In genomic region chr10:121902651-121903050, GRCm38 (mm10) we compare ENCODE assay signal across 17 mouse cellular contexts.
DNase-seq lines count a peak whose midpoint lies in the region; ATAC-seq lines count a peak whose summit lies in the region.
"Had no signal": no experiment of that assay in that cellular context is flagged by ENCODE, and none has a peak within 500 bp of the region (broad histone marks: within the 10 kb centered on the region; RNA-seq: fewer than 3 reads in every experiment).

No protein-coding gene starts in this region.

- no peaks in the 10 kb centered on the region; the same call in 1 of the 2 replicates for H3K4me1 ChIP-seq in heart, embryonic 12.5 days (replicated peaks)
- H3K4me1 ChIP-seq in intestine, embryonic 15.5 days (replicated peaks) = 0 out of 2 replicates have a peak, but pooled peaks cover 4% of the 10 kb centered on the region
- H3K4me1 ChIP-seq in midbrain, embryonic 13.5 days (replicated peaks) = no peaks in the 10 kb centered on the region

- H3K4me3 ChIP-seq in heart, embryonic 12.5 days = no peak overlapping the region
- H3K4me3 ChIP-seq in intestine, embryonic 15.5 days (replicated peaks) = no peak overlapping the region
- H3K4me3 ChIP-seq in midbrain, embryonic 13.5 days (replicated peaks) = no peak overlapping the region
- H3K4me3 ChIP-seq: midbrain, embryonic 15.5 days had no signal

- 82% methylated on average over 8 of the region's 8 CpGs for WGBS in heart, embryonic 12.5 days
- WGBS in intestine, embryonic 15.5 days = 89% methylated on average over 8 of the region's 8 CpGs
- 85% methylated on average over 8 of the region's 8 CpGs for WGBS in midbrain, embryonic 13.5 days

- no peaks in the 10 kb centered on the region for H3K9me3 ChIP-seq in heart, embryonic 12.5 days (replicated peaks)
- no peaks in the 10 kb centered on the region for H3K9me3 ChIP-seq in intestine, embryonic 15.5 days
- H3K9me3 ChIP-seq in midbrain, embryonic 13.5 days = no peaks in the 10 kb centered on the region
- H3K9me3 ChIP-seq: midbrain, embryonic 15.5 days had no signal

- DNase-seq in heart, adult 9 months (ENCODE audit: low spot score in 2 of 2) = peak; percentile 13 to 35
- peak; percentile 37 for DNase-seq in MN1 (ENCODE audit: low spot score)
- DNase-seq in fibroblast of lung, adult 2 months (ENCODE audit: low read depth) = peak; percentile 57
- DNase-seq in heart, postnatal 36 days = peak; percentile 16 to 19
- DNase-seq in layer of hippocampus, adult 9-11 months = no peak
- DNase-seq: cerebellum, adult 8-10 months; forebrain, postnatal 0 days; kidney, adult 11 months; kidney, postnatal 25 days; lung, embryonic 14.5 days; thymus, postnatal 14 days had no signal

- H3K27ac ChIP-seq in heart, embryonic 12.5 days (ENCODE audit: poor library complexity, severe bottlenecking) = no peak overlapping the region
- no peak overlapping the region for H3K27ac ChIP-seq in intestine, embryonic 15.5 days
- H3K27ac ChIP-seq in midbrain, embryonic 13.5 days = no peak overlapping the region
- H3K27ac ChIP-seq: hindbrain, embryonic 14.5 days; midbrain, embryonic 15.5 days had no signal

- H3K4me2 ChIP-seq in heart, embryonic 12.5 days = no peak overlapping the region
- no peak overlapping the region for H3K4me2 ChIP-seq in intestine, embryonic 15.5 days (replicated peaks)
- no peak overlapping the region for H3K4me2 ChIP-seq in midbrain, embryonic 13.5 days (replicated peaks)
- H3K4me2 ChIP-seq: hindbrain, embryonic 14.5 days; liver, embryonic 11.5 days; lung, embryonic 14.5 days; midbrain, embryonic 15.5 days had no signal

- no peak for ATAC-seq in heart, embryonic 12.5 days (ENCODE audit: insufficient number of reproducible peaks, low FRiP score)
- ATAC-seq in intestine, embryonic 15.5 days = no peak
- ATAC-seq in midbrain, embryonic 13.5 days = no peak
- ATAC-seq: forebrain, postnatal 0 days; midbrain, embryonic 15.5 days had no signal

- no peak overlapping the region for H3K9ac ChIP-seq in heart, embryonic 12.5 days
- H3K9ac ChIP-seq in intestine, embryonic 15.5 days = no peak overlapping the region
- no peak overlapping the region for H3K9ac ChIP-seq in midbrain, embryonic 13.5 days (replicated peaks)
- H3K9ac ChIP-seq: forebrain, postnatal 0 days; hindbrain, embryonic 14.5 days; lung, embryonic 14.5 days; midbrain, embryonic 15.5 days had no signal

- intact Hi-C loops in heart, postnatal 36 days (cut with DNase I) = no loop called here

- H3K27me3 ChIP-seq in heart, embryonic 12.5 days (replicated peaks) = no peaks in the 10 kb centered on the region
- H3K27me3 ChIP-seq in intestine, embryonic 15.5 days (replicated peaks) = no peaks in the 10 kb centered on the region
- H3K27me3 ChIP-seq in midbrain, embryonic 13.5 days = no peaks in the 10 kb centered on the region
- H3K27me3 ChIP-seq: midbrain, embryonic 15.5 days had no signal

- no peaks in the 10 kb centered on the region for H3K36me3 ChIP-seq in heart, embryonic 12.5 days
- H3K36me3 ChIP-seq in intestine, embryonic 15.5 days = no peaks in the 10 kb centered on the region
- H3K36me3 ChIP-seq in midbrain, embryonic 13.5 days = peaks cover 3% of the 10 kb centered on the region; the same call in 1 of the 2 replicates
- H3K36me3 ChIP-seq: midbrain, embryonic 15.5 days had no signal
